Mouse (Mus musculus) thymus, postnatal 14 days (tissue): Measurements from ENCODE around the gene Gna11.

Source experiments
- DNase-seq: peaks from one replicate; pipeline ENCODE4 v3.0.0; 2021

Gene Gna11

GRCm38 (mm10) chr10:81545161-81545747 is at the start of gene Gna11:
TSS of gene Gna11 (minus strand) at chr10:81545190.
- peak; percentile 100 for DNase-seq

GRCm38 (mm10) chr10:81593935-81594334 is 48.9 kb upstream of the Gna11 start:
- no peak for DNase-seq

- DNase-seq = no peak
These were observed 48.2 kb upstream of the Gna11 start for GRCm38 (mm10) chr10:81593223-81593622.

- DNase-seq = no peak
These were observed 47.6 kb upstream of the Gna11 start for GRCm38 (mm10) chr10:81592631-81593030.

GRCm38 (mm10) chr10:81591846-81592245 is 46.9 kb upstream of the Gna11 start:
- DNase-seq = no peak

- DNase-seq = peak; percentile 2
These were observed 43.7 kb upstream of the Gna11 start for GRCm38 (mm10) chr10:81588739-81589138.

GRCm38 (mm10) chr10:81583347-81583746 is 38.4 kb upstream of the Gna11 start:
- no peak for DNase-seq

GRCm38 (mm10) chr10:81580441-81581070 is 35.6 kb upstream of the Gna11 start:
- no peak for DNase-seq

- DNase-seq = no peak
These were observed 35.0 kb upstream of the Gna11 start for GRCm38 (mm10) chr10:81579967-81580366.

GRCm38 (mm10) chr10:81575695-81576094 is 30.7 kb upstream of the Gna11 start:
- DNase-seq = peak; percentile 68

- peak; percentile 63 for DNase-seq
These were observed 30.2 kb upstream of the Gna11 start for GRCm38 (mm10) chr10:81575208-81575631.

- DNase-seq = no peak
These were observed 29.4 kb upstream of the Gna11 start, which contains the start of gene Tle2 for GRCm38 (mm10) chr10:81574081-81575056. TSS of gene Tle2 (plus strand) at chr10:81574561.

GRCm38 (mm10) chr10:81572975-81573374 is 28.0 kb upstream of the Gna11 start:
- no peak for DNase-seq

- no peak for DNase-seq
These were observed 27.2 kb upstream of the Gna11 start for GRCm38 (mm10) chr10:81572133-81572671.

- peak; percentile 98 for DNase-seq
These were observed 26.5 kb upstream of the Gna11 start for GRCm38 (mm10) chr10:81571501-81571876.

GRCm38 (mm10) chr10:81570831-81571500 is 26.0 kb upstream of the Gna11 start:
- peak; percentile 93 for DNase-seq

- DNase-seq = no peak
These were observed 25.3 kb upstream of the Gna11 start for GRCm38 (mm10) chr10:81570238-81570800.

- DNase-seq = no peak
These were observed 24.7 kb upstream of the Gna11 start for GRCm38 (mm10) chr10:81569507-81570237.

GRCm38 (mm10) chr10:81568381-81569191 is 23.6 kb upstream of the Gna11 start:
- peak; percentile 70 for DNase-seq
